Mouse (Mus musculus): ENCODE measurements around the gene Zbtb11. TPM values are rescaled to one million over a fixed set of nuclear protein-coding genes. Genes with fewer than 3 reads are reported as not detected.

Zbtb11 gene
- polyA plus RNA-seq, 1 experiment, result 3.5 TPM

DNA sequence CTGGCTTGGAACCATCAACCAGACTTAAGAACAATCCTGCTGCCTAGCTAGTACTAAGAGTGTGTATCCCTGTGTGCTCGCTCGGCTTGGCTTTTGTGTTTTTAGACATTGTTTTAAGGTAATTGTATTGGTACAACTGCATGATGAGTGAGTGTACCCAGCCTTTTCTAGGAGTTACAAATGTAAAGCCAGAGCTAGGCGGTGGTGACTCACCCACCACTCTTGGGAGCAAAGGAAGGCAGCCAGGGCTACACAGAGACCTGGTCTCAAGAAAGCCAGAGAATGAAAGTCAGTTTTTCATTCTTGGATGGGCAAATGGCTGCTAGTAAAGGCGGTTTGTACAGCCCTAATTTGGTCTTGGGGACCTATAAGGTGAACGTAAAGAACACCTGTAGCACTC lies 3.3 kb upstream of the Zbtb11 start:
- DNase-seq (ENCODE audit: low read depth), result no peak

GRCm38 (mm10) chr16:55971735-55972615 lies 1.7 kb upstream of the Zbtb11 start:
- DNase-seq (ENCODE audit: low read depth), result no peak

DNA sequence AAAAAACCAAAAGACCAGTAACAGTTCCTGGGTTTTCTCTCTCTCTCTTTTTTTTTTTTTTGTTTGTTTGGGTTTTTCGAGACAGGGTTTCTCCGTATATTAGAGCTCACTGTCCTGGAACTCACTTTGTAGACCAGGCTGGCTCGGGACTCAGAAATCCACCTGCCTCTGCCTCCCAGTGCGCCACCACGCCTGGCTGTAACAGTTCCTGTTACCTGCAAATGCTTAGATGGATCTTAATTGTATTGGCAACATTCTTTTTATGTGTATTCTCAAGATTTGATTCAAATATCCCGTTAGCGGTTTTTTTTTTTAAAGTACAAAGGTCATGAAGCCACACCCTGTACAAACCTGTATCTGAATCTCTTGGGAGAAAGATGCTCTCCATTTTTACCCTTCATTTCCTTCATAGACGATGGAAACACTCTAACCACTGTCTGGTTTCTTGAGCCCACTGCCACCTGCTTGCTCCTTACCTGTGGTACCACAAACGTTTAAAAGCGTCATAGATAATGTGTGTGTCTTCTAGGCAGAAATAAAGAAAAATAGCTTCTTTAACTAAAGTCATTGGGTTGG lies 969 bp upstream of the Zbtb11 start:
- no peak for DNase-seq (ENCODE audit: low read depth)

GRCm38 (mm10) chr16:55974256-55974902 lies 696 bp downstream of the Zbtb11 start:
- no peak for DNase-seq (ENCODE audit: low read depth)

- DNase-seq (ENCODE audit: low read depth), result peak; percentile 88
Measured at GRCm38 (mm10) chr16:55974903-55975285, 1.2 kb downstream of the Zbtb11 start.

GRCm38 (mm10) chr16:55986001-55986400 lies 12.3 kb downstream of the Zbtb11 start:
- DNase-seq (ENCODE audit: low read depth), result no peak

GRCm38 (mm10) chr16:55990311-55990710 lies 16.6 kb downstream of the Zbtb11 start:
- DNase-seq (ENCODE audit: low read depth), result no peak

DNA sequence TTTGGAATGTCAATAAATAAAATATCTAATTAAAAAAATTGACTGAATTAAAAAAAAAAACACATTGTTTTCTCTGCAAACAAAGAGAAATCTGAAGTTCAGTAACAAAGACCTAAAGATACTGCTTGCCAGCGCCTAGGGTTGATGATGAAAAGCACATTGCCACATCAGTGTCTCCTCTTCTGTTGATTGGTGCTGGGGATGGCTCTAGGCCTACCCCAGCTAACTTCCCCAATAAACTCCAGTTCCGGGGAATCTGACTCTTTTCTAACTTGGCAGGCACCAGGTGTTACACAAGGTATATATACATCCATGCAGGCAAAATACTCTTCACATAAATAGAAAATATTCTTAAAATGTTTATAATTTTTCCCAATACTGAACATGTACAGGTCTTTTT lies 20.6 kb downstream of the Zbtb11 start:
- no peak for DNase-seq (ENCODE audit: low read depth)

- no peak for DNase-seq (ENCODE audit: low read depth)
Measured at GRCm38 (mm10) chr16:56006798-56007197, 33.1 kb downstream of the Zbtb11 start.

- DNase-seq (ENCODE audit: low read depth), result no peak
Measured at GRCm38 (mm10) chr16:56008862-56009261, 35.2 kb downstream of the Zbtb11 start.

GRCm38 (mm10) chr16:56012789-56013743 lies 39.4 kb downstream of the Zbtb11 start:
- DNase-seq (ENCODE audit: low read depth), result no peak

- no peak for DNase-seq (ENCODE audit: low read depth)
Measured at GRCm38 (mm10) chr16:56014076-56014475, 40.4 kb downstream of the Zbtb11 start.

DNA sequence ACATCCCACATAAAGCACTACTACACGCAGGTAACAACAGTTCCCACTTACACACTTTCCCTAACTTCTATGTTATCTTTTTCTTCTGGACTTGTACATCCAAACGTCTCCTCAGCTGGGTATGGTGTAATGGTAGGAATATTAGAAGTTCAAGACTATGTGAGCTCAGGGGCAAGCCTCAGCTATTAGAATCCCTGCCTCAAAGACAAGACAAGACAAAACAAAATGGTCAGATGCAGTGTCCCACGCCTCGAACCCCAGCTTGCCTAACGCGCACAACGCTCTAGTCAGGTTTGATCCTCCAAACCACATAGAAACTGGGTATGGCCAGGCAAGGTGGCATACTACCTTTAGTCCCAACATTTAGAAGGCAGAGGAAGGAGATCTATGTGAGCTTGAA lies 46.0 kb downstream of the Zbtb11 start:
- DNase-seq (ENCODE audit: low read depth), result no peak

GRCm38 (mm10) chr16:56027854-56028629 lies 54.4 kb downstream of the Zbtb11 start:
- no peak for DNase-seq (ENCODE audit: low read depth)

GRCm38 (mm10) chr16:56028722-56029551 lies 55.3 kb downstream of the Zbtb11 start:
- no peak for DNase-seq (ENCODE audit: low read depth)

- DNase-seq (ENCODE audit: low read depth), result peak; percentile 79
Measured at GRCm38 (mm10) chr16:56029661-56030082, 56.0 kb downstream of the Zbtb11 start, which contains the start of gene Pcnp. Gene Pcnp, minus strand, starts transcription at chr16:56029739.

- DNase-seq (ENCODE audit: low read depth), result no peak
Measured at GRCm38 (mm10) chr16:56034566-56034965, 60.9 kb downstream of the Zbtb11 start.

DNA sequence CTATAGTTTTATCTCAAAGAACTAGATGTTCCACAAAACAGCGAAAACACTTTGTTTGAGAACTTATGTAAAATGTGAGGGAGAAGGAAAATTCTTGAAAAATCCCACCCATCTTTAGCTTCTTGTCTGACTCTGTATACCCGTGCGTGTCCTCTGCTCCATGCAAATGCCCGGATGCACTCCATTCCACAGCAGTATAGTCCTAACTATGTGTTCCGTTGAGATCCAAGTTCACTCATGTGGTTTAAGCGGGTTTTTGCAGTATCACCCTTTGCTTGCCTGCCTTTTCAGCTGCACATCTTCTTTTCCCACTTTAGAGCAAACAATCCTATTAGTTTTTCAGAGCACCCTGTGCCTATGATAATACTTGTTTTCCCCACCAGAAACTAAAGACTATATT lies 62.8 kb downstream of the Zbtb11 start:
- DNase-seq (ENCODE audit: low read depth), result no peak

GRCm38 (mm10) chr16:56037138-56038010 lies 63.7 kb downstream of the Zbtb11 start, which contains the start of gene Trmt10c:
Gene Trmt10c, minus strand, starts transcription at chr16:56037819.
- DNase-seq (ENCODE audit: low read depth), result no peak

Data from gonadal fat pad, adult 2 months (tissue).